Mouse (Mus musculus) kidney, adult 2 months (tissue): ENCODE measurements around the gene Dlgap1.

Experiments
- CTCF ChIP-seq: fragments of 200-500 bp; conservative IDR thresholded peaks from 2 replicates; pipeline ENCODE4 v1.5.1; 2011; ENCODE audit warnings: low read depth, mild to moderate bottlenecking, control low read depth, low read length, moderate library complexity, mixed read lengths; ENCODE audit not compliant: insufficient read depth, insufficient read length
- POLR2A ChIP-seq: fragments of 200-500 bp; IDR thresholded peaks from one replicate; pipeline ENCODE4 v1.6.1; 2011; ENCODE audit warnings: low read depth, low read length, control low read depth

DNA sequence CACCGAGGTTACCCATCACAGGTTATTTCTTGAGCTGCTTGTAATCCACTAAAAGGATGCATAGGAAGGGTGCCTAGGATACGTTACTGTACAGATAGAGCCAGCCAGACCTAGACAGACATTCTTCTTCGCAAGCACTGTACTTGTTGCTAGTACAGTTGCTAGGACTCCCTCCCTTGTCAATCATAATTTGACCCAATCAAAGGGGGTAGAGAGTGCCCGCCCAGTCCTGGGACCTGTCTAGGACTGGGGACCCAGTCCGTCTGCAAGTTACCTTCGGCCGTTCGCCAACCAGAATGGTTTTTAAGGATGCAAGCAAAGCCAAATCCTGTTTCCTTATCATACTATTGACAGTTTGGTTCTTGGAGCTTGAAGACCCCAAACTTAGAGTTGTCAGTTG lies 895.2 kb downstream of the Dlgap1 start:
- TF ChIP-seq CTCF (no peak), POLR2A (no peak)
